Comparison of ENCODE assay signal across 9 mouse cellular contexts in the genomic region with DNA sequence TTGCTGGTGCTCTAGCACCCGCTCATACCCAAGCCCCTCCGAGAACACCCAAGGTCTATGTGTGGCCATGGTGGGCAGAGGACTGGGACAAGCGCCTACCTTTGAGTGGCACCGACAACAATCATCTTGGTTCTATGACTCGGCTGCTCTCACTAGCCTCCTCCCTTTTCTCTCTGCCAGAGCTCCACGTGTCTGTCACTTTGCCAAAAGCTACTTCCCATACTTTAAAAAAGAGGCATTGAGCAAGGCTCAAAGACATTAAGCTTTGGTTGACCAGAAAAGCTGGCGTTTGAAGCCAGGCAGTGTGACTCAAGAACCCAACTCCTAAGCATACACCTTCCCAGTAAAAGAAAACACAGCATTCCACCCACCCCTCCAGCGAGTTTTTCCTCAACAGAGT. TPM values are rescaled to one million over a fixed set of nuclear protein-coding genes. Genes with fewer than 3 reads are reported as not detected.
DNase-seq lines count a peak whose midpoint lies in the region; ATAC-seq lines count a peak whose summit lies in the region.
"Had no signal": no experiment of that assay in that cellular context is flagged by ENCODE, and none has a peak within 500 bp of the region (broad histone marks: within the 10 kb centered on the region; RNA-seq: fewer than 3 reads in every experiment).

No protein-coding gene starts in this region.

- H3K9me3 ChIP-seq in hindbrain, embryonic 16.5 days (ENCODE audit: control insufficient read depth, low read length), result no peaks in the 10 kb centered on the region
- H3K9me3 ChIP-seq in liver, embryonic 13.5 days (replicated peaks), result no peaks in the 10 kb centered on the region
- no peaks in the 10 kb centered on the region for H3K9me3 ChIP-seq in stomach, embryonic 14.5 days (ENCODE audit: control insufficient read depth, low read depth, low read length)

- peak overlapping the region; percentile 91 for H3K4me2 ChIP-seq in hindbrain, embryonic 16.5 days (ENCODE audit: low read length)
- H3K4me2 ChIP-seq in liver, embryonic 13.5 days, result peak overlapping the region; percentile 62
- peak overlapping the region; percentile 75 for H3K4me2 ChIP-seq in stomach, embryonic 14.5 days (replicated peaks; ENCODE audit: low read depth, low read length)

- WGBS in hindbrain, embryonic 16.5 days, result 23% methylated on average over 8 of the region's 8 CpGs
- WGBS in liver, embryonic 13.5 days (ENCODE audit: insufficient replicate concordance), result 26% methylated on average over 8 of the region's 8 CpGs
- 18% methylated on average over 8 of the region's 8 CpGs for WGBS in stomach, embryonic 14.5 days

- H3K27me3 ChIP-seq in hindbrain, embryonic 16.5 days (replicated peaks; ENCODE audit: control insufficient read depth, insufficient read depth, low read length), result peaks cover 42% of the 10 kb centered on the region
- H3K27me3 ChIP-seq in liver, embryonic 13.5 days, result peaks cover 98% of the 10 kb centered on the region
- peaks cover 29% of the 10 kb centered on the region for H3K27me3 ChIP-seq in stomach, embryonic 14.5 days (ENCODE audit: control insufficient read depth, insufficient read depth, low read length)

- H3K4me3 ChIP-seq in hindbrain, embryonic 16.5 days (ENCODE audit: low read length), result peak overlapping the region; percentile 59
- H3K4me3 ChIP-seq in liver, embryonic 13.5 days (replicated peaks), result peak overlapping the region; percentile 48; the same call in 1 of the 2 replicates
- H3K4me3 ChIP-seq in stomach, embryonic 14.5 days (ENCODE audit: low read depth, low read length), result peak overlapping the region; percentile 43; the same call in 1 of the 2 replicates
- H3K4me3 ChIP-seq: left cerebral cortex, adult 2 months had no signal

- no peak overlapping the region for H3K9ac ChIP-seq in hindbrain, embryonic 16.5 days (ENCODE audit: low read depth, low read length)
- no peak overlapping the region for H3K9ac ChIP-seq in liver, embryonic 13.5 days
- H3K9ac ChIP-seq in stomach, embryonic 14.5 days (replicated peaks; ENCODE audit: low read depth, low read length), result no peak overlapping the region

- peaks cover 12% of the 10 kb centered on the region for H3K4me1 ChIP-seq in hindbrain, embryonic 16.5 days (ENCODE audit: control insufficient read depth, insufficient read depth, low read depth, low read length)
- peaks cover 26% of the 10 kb centered on the region for H3K4me1 ChIP-seq in liver, embryonic 13.5 days (replicated peaks)
- H3K4me1 ChIP-seq in stomach, embryonic 14.5 days (ENCODE audit: control insufficient read depth, insufficient read depth, low read length), result no peaks in the 10 kb centered on the region; the same call in 1 of the 2 replicates

- no peaks in the 10 kb centered on the region for H3K36me3 ChIP-seq in hindbrain, embryonic 16.5 days (ENCODE audit: control insufficient read depth, insufficient read depth, low read length)
- no peaks in the 10 kb centered on the region for H3K36me3 ChIP-seq in liver, embryonic 13.5 days
- H3K36me3 ChIP-seq in stomach, embryonic 14.5 days (ENCODE audit: control insufficient read depth, insufficient read depth, low read length), result no peaks in the 10 kb centered on the region

- peak; percentile 9; the same call in 1 of the 2 replicates for ATAC-seq in hindbrain, embryonic 16.5 days
- no peak for ATAC-seq in liver, embryonic 13.5 days (ENCODE audit: low read depth)
- no peak for ATAC-seq in stomach, embryonic 14.5 days (ENCODE audit: insufficient number of reproducible peaks, insufficient read depth, low FRiP score, low read depth)

- peak; percentile 23 for DNase-seq in ovary, adult 18-20 months (ENCODE audit: low spot score)
- no peak for DNase-seq in ovary, postnatal 10 days (ENCODE audit: low spot score)
- DNase-seq in fat pad, adult 2 months (ENCODE audit: extremely low read depth, low read depth, low spot score), result peak; percentile 78
- DNase-seq in liver, embryonic 13.5 days, result no peak
- no peak for DNase-seq in gastrocnemius, postnatal 25 days
- DNase-seq in cerebellum, adult 8-10 months, result no peak

- no peak overlapping the region for H3K27ac ChIP-seq in hindbrain, embryonic 16.5 days (ENCODE audit: low read depth, low read length)
- no peak overlapping the region for H3K27ac ChIP-seq in liver, embryonic 13.5 days
- H3K27ac ChIP-seq in stomach, embryonic 14.5 days (ENCODE audit: low read length), result no peak overlapping the region
- H3K27ac ChIP-seq: left cerebral cortex, adult 2 months had no signal

RNA-seq across cellular contexts. Expression of a gene that starts 0.8 kb away (rescaled TPM):
- 0.97 and 1.3 TPM in 2 replicates for polyA plus RNA-seq in hindbrain, embryonic 16.5 days (2015; fragmentation: Nextera tagmentation; extraction: Ambion mirVana)
- polyA plus RNA-seq in liver, embryonic 13.5 days (2015; fragmentation: Nextera tagmentation; extraction: Ambion mirVana), result 0.06 TPM in 1 of 2 replicates, not detected in the other
- 0.42 and 0.66 TPM in 2 replicates for polyA plus RNA-seq in stomach, embryonic 14.5 days (2014; fragmentation: Nextera tagmentation; extraction: Ambion mirVana)
- total RNA-seq in gastrocnemius, postnatal 25 days (2021), result under 1 TPM; 0.13 to 0.38 TPM

RNA-seq across cellular contexts. Expression of a gene that starts 24.6 kb away (rescaled TPM):
- polyA plus RNA-seq in hindbrain, embryonic 16.5 days (2015; fragmentation: Nextera tagmentation; extraction: Ambion mirVana), result 2.4 and 2.7 TPM in 2 replicates
- polyA plus RNA-seq in liver, embryonic 13.5 days (2015; fragmentation: Nextera tagmentation; extraction: Ambion mirVana), result not detected in 2 replicates
- 0.17 TPM in 1 of 2 replicates, not detected in the other for polyA plus RNA-seq in stomach, embryonic 14.5 days (2014; fragmentation: Nextera tagmentation; extraction: Ambion mirVana)
- total RNA-seq in gastrocnemius, postnatal 25 days (2021), result under 1 TPM; 0.90 to 0.91 TPM

Comparison
In these comparisons a context has a peak if more than half of its experiments do, and no peak if none do; other contexts are left out.
1. DNase-seq: peak in ovary, adult 18-20 months (single experiment) and fat pad, adult 2 months (single experiment); none in ovary, postnatal 10 days (single experiment), liver, embryonic 13.5 days (single experiment), gastrocnemius, postnatal 25 days (single experiment) and cerebellum, adult 8-10 months (single experiment).
2. Peak in every context shown above with its lines, with median percentiles within 50 percentile points of each other: H3K4me2 ChIP-seq and H3K4me3 ChIP-seq.